Mouse (Mus musculus): ENCODE results near the gene Ilf3. TPM values are rescaled to one million over a fixed set of nuclear protein-coding genes. Genes with fewer than 3 reads are reported as not detected.

The Ilf3 gene
- polyA plus RNA-seq, 1 experiment = 56.6 TPM

- Histone ChIP-seq H3K4me2 (ENCODE audit: low read depth) (peak overlapping the region; percentile 2), H3K27me3 (ENCODE audit: control insufficient read depth, insufficient read depth, insufficient read length) (no peaks in the 10 kb centered on the region), H3K36me3 (ENCODE audit: control insufficient read depth, insufficient read depth) (no peaks in the 10 kb centered on the region), H3K79me2 (ENCODE audit: control insufficient read depth, insufficient read depth) (peaks cover 78% of the 10 kb centered on the region), H3K4me3 (no peak overlapping the region), H3ac (ENCODE audit: control insufficient read depth, insufficient read length) (no peak overlapping the region)
- TF ChIP-seq E2F4 (IDR thresholded peaks at IDR 0.05; ENCODE audit: insufficient read depth) = no peak
- TF ChIP-seq USF1 (IDR thresholded peaks at IDR 0.05; ENCODE audit: low read depth) = no peak
- no peak for TF ChIP-seq TCF12 (IDR thresholded peaks at IDR 0.05; ENCODE audit: insufficient read depth, poor library complexity, severe bottlenecking)
- no peak for TF ChIP-seq TCF3 (IDR thresholded peaks at IDR 0.05; ENCODE audit: insufficient read length, low read depth)
- TF ChIP-seq MYOG (IDR thresholded peaks at IDR 0.05; ENCODE audit: control insufficient read depth in 1 of 3, insufficient read depth in 1 of 3, insufficient read length in 2 of 3, low read depth in 2 of 3) = no peak
- TF ChIP-seq MAX (IDR thresholded peaks at IDR 0.05; ENCODE audit: low read depth) = no peak
- TF ChIP-seq REST (IDR thresholded peaks at IDR 0.05; ENCODE audit: insufficient read depth, insufficient read length) = no peak
- no peak for TF ChIP-seq POLR2A (IDR thresholded peaks at IDR 0.05; ENCODE audit: insufficient read length, low read depth)
- TF ChIP-seq SRF (IDR thresholded peaks at IDR 0.05; ENCODE audit: control insufficient read depth, insufficient read length, low read depth) = no peak
- no peak for TF ChIP-seq CEBPB (IDR thresholded peaks at IDR 0.05; ENCODE audit: insufficient read depth, poor library complexity, severe bottlenecking)
- no peak for TF ChIP-seq MYOD1 (IDR thresholded peaks at IDR 0.05; ENCODE audit: control insufficient read depth in 1 of 3, insufficient read length in 2 of 3, low read depth in 2 of 3)
Measured at GRCm38 (mm10) chr9:21370876-21371275, 3.2 kb downstream of the Ilf3 start.

GRCm38 (mm10) chr9:21372508-21372907 lies 4.8 kb downstream of the Ilf3 start:
- no peak overlapping the region for H3K4me3 ChIP-seq
- no peak overlapping the region for H3ac ChIP-seq (ENCODE audit: control insufficient read depth, insufficient read length)
- no peaks in the 10 kb centered on the region for H3K27me3 ChIP-seq (ENCODE audit: control insufficient read depth, insufficient read depth, insufficient read length)
- peaks cover 95% of the 10 kb centered on the region for H3K79me2 ChIP-seq (ENCODE audit: control insufficient read depth, insufficient read depth)
- no peak for TF ChIP-seq MAX (IDR thresholded peaks at IDR 0.05; ENCODE audit: low read depth)
- TF ChIP-seq REST (IDR thresholded peaks at IDR 0.05; ENCODE audit: insufficient read depth, insufficient read length) = no peak
- no peak for TF ChIP-seq POLR2A (IDR thresholded peaks at IDR 0.05; ENCODE audit: insufficient read length, low read depth)
- no peak for TF ChIP-seq POLR2AphosphoS2 (IDR thresholded peaks at IDR 0.05; ENCODE audit: insufficient read length, low read depth)
- TF ChIP-seq MYOG (IDR thresholded peaks at IDR 0.05; ENCODE audit: control insufficient read depth in 1 of 3, insufficient read depth in 1 of 3, insufficient read length in 2 of 3, low read depth in 2 of 3) = no peak
- no peak for TF ChIP-seq SRF (IDR thresholded peaks at IDR 0.05; ENCODE audit: control insufficient read depth, insufficient read length, low read depth)
- TF ChIP-seq CEBPB (IDR thresholded peaks at IDR 0.05; ENCODE audit: insufficient read depth, poor library complexity, severe bottlenecking) = no peak
- no peak for TF ChIP-seq TCF12 (IDR thresholded peaks at IDR 0.05; ENCODE audit: insufficient read depth, poor library complexity, severe bottlenecking)
- TF ChIP-seq MYOD1 (IDR thresholded peaks at IDR 0.05; ENCODE audit: control insufficient read depth in 1 of 3, insufficient read length in 2 of 3, low read depth in 2 of 3) = no peak
- H3K36me3 ChIP-seq (ENCODE audit: control insufficient read depth, insufficient read depth) = no peaks in the 10 kb centered on the region
- peak overlapping the region; percentile 10 for H3K4me2 ChIP-seq (ENCODE audit: low read depth)

GRCm38 (mm10) chr9:21379195-21379594 lies 11.5 kb downstream of the Ilf3 start:
- no peak overlapping the region for H3ac ChIP-seq (ENCODE audit: control insufficient read depth, insufficient read length)
- no peak overlapping the region for H3K4me3 ChIP-seq
- H3K36me3 ChIP-seq (ENCODE audit: control insufficient read depth, insufficient read depth) = peaks cover 5% of the 10 kb centered on the region
- TF ChIP-seq CEBPB (IDR thresholded peaks at IDR 0.05; ENCODE audit: insufficient read depth, poor library complexity, severe bottlenecking) = no peak
- TF ChIP-seq TCF3 (IDR thresholded peaks at IDR 0.05; ENCODE audit: insufficient read length, low read depth) = no peak
- no peak for TF ChIP-seq MAX (IDR thresholded peaks at IDR 0.05; ENCODE audit: low read depth)
- TF ChIP-seq REST (IDR thresholded peaks at IDR 0.05; ENCODE audit: insufficient read depth, insufficient read length) = no peak
- TF ChIP-seq POLR2A (IDR thresholded peaks at IDR 0.05; ENCODE audit: insufficient read length, low read depth) = no peak
- no peak for TF ChIP-seq POLR2AphosphoS2 (IDR thresholded peaks at IDR 0.05; ENCODE audit: insufficient read length, low read depth)
- TF ChIP-seq USF1 (IDR thresholded peaks at IDR 0.05; ENCODE audit: low read depth) = no peak
- TF ChIP-seq TCF12 (IDR thresholded peaks at IDR 0.05; ENCODE audit: insufficient read depth, poor library complexity, severe bottlenecking) = no peak
- no peak for TF ChIP-seq MYOG (IDR thresholded peaks at IDR 0.05; ENCODE audit: control insufficient read depth in 1 of 3, insufficient read depth in 1 of 3, insufficient read length in 2 of 3, low read depth in 2 of 3)
- no peak for TF ChIP-seq SRF (IDR thresholded peaks at IDR 0.05; ENCODE audit: control insufficient read depth, insufficient read length, low read depth)
- TF ChIP-seq MYOD1 (IDR thresholded peaks at IDR 0.05; ENCODE audit: control insufficient read depth in 1 of 3, insufficient read length in 2 of 3, low read depth in 2 of 3) = no peak
- no peak for TF ChIP-seq E2F4 (IDR thresholded peaks at IDR 0.05; ENCODE audit: insufficient read depth)
- H3K4me2 ChIP-seq (ENCODE audit: low read depth) = no peak overlapping the region
- peaks cover 100% of the 10 kb centered on the region for H3K79me2 ChIP-seq (ENCODE audit: control insufficient read depth, insufficient read depth)
- no peaks in the 10 kb centered on the region for H3K27me3 ChIP-seq (ENCODE audit: control insufficient read depth, insufficient read depth, insufficient read length)

- no peak overlapping the region for H3ac ChIP-seq (ENCODE audit: control insufficient read depth, insufficient read length)
- H3K79me2 ChIP-seq (ENCODE audit: control insufficient read depth, insufficient read depth) = peaks cover 100% of the 10 kb centered on the region
- H3K4me3 ChIP-seq = no peak overlapping the region
- no peak for TF ChIP-seq REST (IDR thresholded peaks at IDR 0.05; ENCODE audit: insufficient read depth, insufficient read length)
- no peak for TF ChIP-seq MYOG (IDR thresholded peaks at IDR 0.05; ENCODE audit: control insufficient read depth in 1 of 3, insufficient read depth in 1 of 3, insufficient read length in 2 of 3, low read depth in 2 of 3)
- TF ChIP-seq MAX (IDR thresholded peaks at IDR 0.05; ENCODE audit: low read depth) = no peak
- TF ChIP-seq POLR2AphosphoS2 (IDR thresholded peaks at IDR 0.05; ENCODE audit: insufficient read length, low read depth) = no peak
- no peak for TF ChIP-seq POLR2A (IDR thresholded peaks at IDR 0.05; ENCODE audit: insufficient read length, low read depth)
- no peak for TF ChIP-seq E2F4 (IDR thresholded peaks at IDR 0.05; ENCODE audit: insufficient read depth)
- TF ChIP-seq MYOD1 (IDR thresholded peaks at IDR 0.05; ENCODE audit: control insufficient read depth in 1 of 3, insufficient read length in 2 of 3, low read depth in 2 of 3) = no peak
- TF ChIP-seq USF1 (IDR thresholded peaks at IDR 0.05; ENCODE audit: low read depth) = no peak
- no peak for TF ChIP-seq TCF12 (IDR thresholded peaks at IDR 0.05; ENCODE audit: insufficient read depth, poor library complexity, severe bottlenecking)
- TF ChIP-seq TCF3 (IDR thresholded peaks at IDR 0.05; ENCODE audit: insufficient read length, low read depth) = no peak
- no peaks in the 10 kb centered on the region for H3K27me3 ChIP-seq (ENCODE audit: control insufficient read depth, insufficient read depth, insufficient read length)
- peaks cover 5% of the 10 kb centered on the region for H3K36me3 ChIP-seq (ENCODE audit: control insufficient read depth, insufficient read depth)
- no peak overlapping the region for H3K4me2 ChIP-seq (ENCODE audit: low read depth)
Measured at GRCm38 (mm10) chr9:21380868-21381267, 13.2 kb downstream of the Ilf3 start.

All from myocyte (in vitro differentiated cells).